Mouse (Mus musculus) right cerebral cortex, postnatal 14 days (tissue): Measurements from ENCODE around the gene Spg21.

Experiments
- DNase-seq: peaks from one replicate; pipeline ENCODE4 v3.0.0; 2022

Gene Spg21

DNA sequence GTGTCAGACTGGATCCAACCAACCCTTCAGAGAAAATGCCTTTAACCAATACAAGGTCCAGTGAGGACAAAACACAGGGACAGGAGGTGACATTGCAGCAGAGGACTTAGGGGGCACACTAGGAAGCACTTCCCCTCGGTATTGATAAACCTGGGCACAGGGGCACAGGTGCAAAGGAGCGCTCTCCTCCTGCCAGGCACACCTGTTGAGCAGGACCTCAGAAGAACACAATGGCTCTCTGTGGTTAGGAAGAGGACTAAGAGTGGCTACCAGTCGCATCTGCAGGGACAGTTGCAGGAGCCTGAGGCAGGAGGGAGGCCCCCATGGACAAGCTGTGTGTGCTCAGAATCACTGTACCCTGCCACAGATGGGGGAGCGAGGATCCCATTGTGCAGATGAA, 75.7 kb downstream of the Spg21 start:
- DNase-seq: no peak
